10 mouse cellular contexts compared by ENCODE assay signal in genomic region chr5:135103999-135104660, GRCm38 (mm10). TPM values are rescaled to one million over a fixed set of nuclear protein-coding genes. Genes with fewer than 3 reads are reported as not detected.
DNase-seq lines count a peak whose midpoint lies in the region; ATAC-seq and TF ChIP-seq lines count a peak whose summit lies in the region.
"Had no signal": no experiment of that assay in that cellular context is flagged by ENCODE, and none has a peak within 500 bp of the region (broad histone marks: within the 10 kb centered on the region; RNA-seq: fewer than 3 reads in every experiment).

No protein-coding gene starts in this region.

- no peak overlapping the region for H3K9ac ChIP-seq in liver, embryonic 14.5 days (replicated peaks)
- H3K9ac ChIP-seq in liver, embryonic 11.5 days (ENCODE audit: low read depth, low read length) = no peak overlapping the region
- H3K9ac ChIP-seq: midbrain, embryonic 12.5 days had no signal

- peak; percentile 60 for TF ChIP-seq CTCF in liver, embryonic 14.5 days (IDR thresholded peaks at IDR 0.05; ENCODE audit: low read depth)

- H3K27ac ChIP-seq in liver, embryonic 14.5 days = no peak overlapping the region
- no peak overlapping the region for H3K27ac ChIP-seq in liver, embryonic 11.5 days (ENCODE audit: low read depth, low read length)
- H3K27ac ChIP-seq: midbrain, embryonic 12.5 days had no signal

- no peak overlapping the region for H3K4me3 ChIP-seq in liver, embryonic 14.5 days (ENCODE audit: insufficient read depth in 1 of 2, low read depth in 2 of 2, low read length in 2 of 2)
- no peak overlapping the region for H3K4me3 ChIP-seq in liver, embryonic 11.5 days (ENCODE audit: low read depth, low read length)
- H3K4me3 ChIP-seq: midbrain, embryonic 12.5 days had no signal

- peaks cover 28% of the 10 kb centered on the region for H3K27me3 ChIP-seq in liver, embryonic 14.5 days (ENCODE audit: control insufficient read depth, insufficient read depth, low read length)
- peaks cover 36% of the 10 kb centered on the region for H3K27me3 ChIP-seq in liver, embryonic 11.5 days (replicated peaks; ENCODE audit: control insufficient read depth, insufficient read depth, low read length)

- TF ChIP-seq EP300 in liver, embryonic 14.5 days (IDR thresholded peaks at IDR 0.05; ENCODE audit: low read depth) = no peak

- no peak for ATAC-seq in liver, embryonic 14.5 days (ENCODE audit: insufficient read depth)
- ATAC-seq in liver, embryonic 11.5 days (replicated peaks; ENCODE audit: low FRiP score) = no peak

- H3K4me1 ChIP-seq in liver, embryonic 14.5 days (replicated peaks; ENCODE audit: control insufficient read depth in 2 of 2, insufficient read depth in 2 of 2, low read length in 1 of 2) = no peaks in the 10 kb centered on the region
- H3K4me1 ChIP-seq in liver, embryonic 11.5 days (replicated peaks; ENCODE audit: control insufficient read depth, insufficient read depth, low read length) = peaks cover 4% of the 10 kb centered on the region; the same call in 1 of the 2 replicates

- WGBS in liver, embryonic 14.5 days (ENCODE audit: insufficient replicate concordance) = 43% methylated on average over 11 of the region's 11 CpGs
- 61% methylated on average over 11 of the region's 11 CpGs for WGBS in liver, embryonic 11.5 days

- H3K9me3 ChIP-seq in liver, embryonic 14.5 days (ENCODE audit: control insufficient read depth, low read length) = no peaks in the 10 kb centered on the region
- H3K9me3 ChIP-seq in liver, embryonic 11.5 days (ENCODE audit: control insufficient read depth, low read length) = no peaks in the 10 kb centered on the region
- H3K9me3 ChIP-seq: midbrain, embryonic 12.5 days had no signal

- H3K4me2 ChIP-seq in liver, embryonic 14.5 days (ENCODE audit: low read depth) = no peak overlapping the region
- no peak overlapping the region for H3K4me2 ChIP-seq in liver, embryonic 11.5 days
- H3K4me2 ChIP-seq: midbrain, embryonic 12.5 days had no signal

- no peaks in the 10 kb centered on the region for H3K36me3 ChIP-seq in liver, embryonic 14.5 days (replicated peaks; ENCODE audit: control insufficient read depth, insufficient read depth, low read depth)
- H3K36me3 ChIP-seq in liver, embryonic 11.5 days (ENCODE audit: control insufficient read depth, insufficient read depth, low read length) = no peaks in the 10 kb centered on the region
- H3K36me3 ChIP-seq: midbrain, embryonic 12.5 days had no signal

- peak; percentile 23 for DNase-seq in adrenal gland, postnatal 10 days
- no peak for DNase-seq in adrenal gland, adult 8-10 months
- DNase-seq in liver, embryonic 14.5 days (ENCODE audit: low read depth in 3 of 3, low spot score in 3 of 3) = no peak
- DNase-seq in liver, embryonic 11.5 days (ENCODE audit: low spot score) = no peak
- peak; percentile 77 for DNase-seq in R1 (ENCODE audit: low read depth, low spot score)
- DNase-seq in lung, postnatal 10 days = peak; percentile 13
- no peak for DNase-seq in cerebellum, adult 18-20 months
- DNase-seq in gastrocnemius, postnatal 25 days = no peak
- DNase-seq: gastrocnemius, postnatal 10 days had no signal

RNA-seq across cellular contexts. Expression of gene Mlxipl, which starts 14.4 kb away (rescaled TPM):
- 10 to 100 TPM; 59.1 to 71.7 TPM for total RNA-seq in adrenal gland, postnatal 10 days (2021)
- 10 to 100 TPM; 33.6 to 42.9 (median 37.8) TPM for total RNA-seq in adrenal gland, adult 8-10 months (2022)
- 14.7 and 18.5 TPM in 2 replicates for polyA plus RNA-seq in liver, embryonic 14.5 days (2012; rRNA removed)
- 6.6 and 8.4 TPM in 2 replicates for polyA plus RNA-seq in liver, embryonic 14.5 days (2014; fragmentation: Nextera tagmentation; extraction: Ambion mirVana)
- 18.5 and 18.7 TPM in 2 replicates for polyA plus RNA-seq in liver, embryonic 11.5 days (2014; fragmentation: Nextera tagmentation; extraction: Ambion mirVana)
- total RNA-seq in gastrocnemius, postnatal 25 days (2021) = 10 to 100 TPM; 72.1 to 80.3 TPM

RNA-seq across cellular contexts. Expression of gene Vps37d, which starts 26.1 kb away (rescaled TPM):
- 1 to 10 TPM; 3.8 to 4.5 TPM for total RNA-seq in adrenal gland, postnatal 10 days (2021)
- 1 to 10 TPM; 2.2 to 6.5 (median 4.8) TPM for total RNA-seq in adrenal gland, adult 8-10 months (2022)
- 0.29 and 0.30 TPM in 2 replicates for polyA plus RNA-seq in liver, embryonic 14.5 days (2012; rRNA removed)
- 0.06 and 0.10 TPM in 2 replicates for polyA plus RNA-seq in liver, embryonic 14.5 days (2014; fragmentation: Nextera tagmentation; extraction: Ambion mirVana)
- polyA plus RNA-seq in liver, embryonic 11.5 days (2014; fragmentation: Nextera tagmentation; extraction: Ambion mirVana) = 2.6 and 3.0 TPM in 2 replicates
- under 1 TPM in 1 of 2 experiments, not detected in 1; 0.41 TPM for total RNA-seq in gastrocnemius, postnatal 25 days (2021)

RNA-seq across cellular contexts. Expression of gene Bud23, which starts 39.4 kb away (rescaled TPM):
- 10 to 100 TPM; 41.3 to 44.6 TPM for total RNA-seq in adrenal gland, postnatal 10 days (2021)
- total RNA-seq in adrenal gland, adult 8-10 months (2022) = 10 to 100 TPM; 54.5 to 56.7 (median 55.8) TPM
- polyA plus RNA-seq in liver, embryonic 14.5 days (2012; rRNA removed) = 36.7 and 43.3 TPM in 2 replicates
- 46.0 and 50.1 TPM in 2 replicates for polyA plus RNA-seq in liver, embryonic 14.5 days (2014; fragmentation: Nextera tagmentation; extraction: Ambion mirVana)
- 157 and 158 TPM in 2 replicates for polyA plus RNA-seq in liver, embryonic 11.5 days (2014; fragmentation: Nextera tagmentation; extraction: Ambion mirVana)
- total RNA-seq in gastrocnemius, postnatal 25 days (2021) = 10 to 100 TPM; 21.7 to 27.4 TPM

RNA-seq across cellular contexts. Expression of gene Dnajc30, which starts 40.1 kb away (rescaled TPM):
- 10 to 100 TPM; 23.7 to 24.5 TPM for total RNA-seq in adrenal gland, postnatal 10 days (2021)
- 10 to 100 TPM; 35.8 to 42.0 (median 38.7) TPM for total RNA-seq in adrenal gland, adult 8-10 months (2022)
- 9.5 and 12.1 TPM in 2 replicates for polyA plus RNA-seq in liver, embryonic 14.5 days (2012; rRNA removed)
- polyA plus RNA-seq in liver, embryonic 14.5 days (2014; fragmentation: Nextera tagmentation; extraction: Ambion mirVana) = 13.3 and 14.2 TPM in 2 replicates
- polyA plus RNA-seq in liver, embryonic 11.5 days (2014; fragmentation: Nextera tagmentation; extraction: Ambion mirVana) = 25.1 and 27.2 TPM in 2 replicates
- total RNA-seq in gastrocnemius, postnatal 25 days (2021) = 10 to 100 TPM; 22.0 to 25.2 TPM

RNA-seq across cellular contexts. Expression of gene Tbl2, which starts 45.3 kb away (rescaled TPM):
- 10 to 100 TPM; 23.2 to 23.5 TPM for total RNA-seq in adrenal gland, postnatal 10 days (2021)
- 10 to 100 TPM; 21.2 to 30.4 (median 25.6) TPM for total RNA-seq in adrenal gland, adult 8-10 months (2022)
- 4.4 and 5.5 TPM in 2 replicates for polyA plus RNA-seq in liver, embryonic 14.5 days (2012; rRNA removed)
- 9.8 and 10.2 TPM in 2 replicates for polyA plus RNA-seq in liver, embryonic 14.5 days (2014; fragmentation: Nextera tagmentation; extraction: Ambion mirVana)
- polyA plus RNA-seq in liver, embryonic 11.5 days (2014; fragmentation: Nextera tagmentation; extraction: Ambion mirVana) = 24.6 and 29.2 TPM in 2 replicates
- 10 to 100 TPM in 1 of 2 experiments, 1 to 10 TPM in 1; 7.5 to 10.5 TPM for total RNA-seq in gastrocnemius, postnatal 25 days (2021)

Comparison
In these comparisons a context has a peak if more than half of its experiments do, and no peak if none do; other contexts are left out.
1. DNase-seq: peak in adrenal gland, postnatal 10 days (single experiment), R1 (single experiment) and lung, postnatal 10 days (single experiment); none in adrenal gland, adult 8-10 months (single experiment), liver, embryonic 14.5 days (0 of 3), liver, embryonic 11.5 days (single experiment), cerebellum, adult 18-20 months (0 of 2) and gastrocnemius, postnatal 25 days (single experiment).